Mouse (Mus musculus) C2C12 (cell line): ENCODE results near the gene Syt1.

Source experiments
- CEBPB ChIP-seq: IDR thresholded peaks from one replicate; pipeline ENCODE4 v1.6.1; 2011; ENCODE audit warnings: low read depth, mild to moderate bottlenecking, control low read depth, moderate library complexity
- CTCF ChIP-seq: IDR thresholded peaks from one replicate; pipeline ENCODE4 v1.5.1; 2011; ENCODE audit not compliant: control insufficient read depth, insufficient read depth, insufficient read length
- FOSL1 ChIP-seq: IDR thresholded peaks from one replicate; pipeline ENCODE4 v1.8.0; 2011; ENCODE audit warnings: mild to moderate bottlenecking, low read length; ENCODE audit not compliant: poor library complexity, insufficient read depth, severe bottlenecking
- MAX ChIP-seq: IDR thresholded peaks from one replicate; pipeline ENCODE4 v1.6.1; 2011; ENCODE audit warnings: mild to moderate bottlenecking, control low read depth
- MYOD1 ChIP-seq: IDR thresholded peaks from one replicate; pipeline ENCODE4 v1.6.1; 2011; ENCODE audit warnings: low read depth; ENCODE audit not compliant: control insufficient read depth, insufficient read length
- MYOG ChIP-seq: IDR thresholded peaks from one replicate; pipeline ENCODE4 v1.6.1; 2011; ENCODE audit not compliant: control insufficient read depth, insufficient read length; ENCODE audit errors: extremely low read depth
- USF1 ChIP-seq: IDR thresholded peaks from one replicate; pipeline ENCODE4 v1.6.1; 2011; ENCODE audit warnings: low read depth, mild to moderate bottlenecking, control low read depth, moderate library complexity

DNA sequence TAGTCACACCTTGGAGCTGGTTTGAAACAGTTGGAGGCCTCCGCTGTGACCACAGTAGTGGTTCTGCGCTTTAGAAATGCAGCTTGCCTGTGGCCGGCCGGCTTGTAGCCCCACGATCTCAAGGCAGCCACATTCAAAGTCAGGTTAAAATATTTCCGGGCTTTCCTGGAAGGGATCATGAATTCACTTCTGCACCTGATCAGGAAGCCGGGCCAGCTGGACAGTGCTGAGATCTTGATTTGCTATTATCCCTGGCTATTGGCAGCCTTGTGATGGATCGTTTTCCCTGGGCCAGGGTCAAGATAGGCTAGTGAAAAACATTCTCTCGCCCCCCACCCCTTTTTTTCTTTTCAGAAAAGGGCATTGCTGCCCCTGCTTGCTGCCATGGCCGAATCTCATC is 555.6 kb downstream of the Syt1 start:
- TF ChIP-seq USF1 (no peak), CTCF (no peak), FOSL1 (no peak), MYOD1 (no peak), CEBPB (no peak), MYOG (no peak), MAX (no peak)
